Mouse (Mus musculus): ENCODE results near the gene Rnf224. TPM values are rescaled to one million over a fixed set of nuclear protein-coding genes. Genes with fewer than 3 reads are reported as not detected.

The Rnf224 gene
- polyA plus RNA-seq, 1 experiment = not detected

- Histone ChIP-seq H3K4me3 (replicated peaks) (peak overlapping the region; percentile 66), H3K36me3 (ENCODE audit: control insufficient read depth) (peaks cover 38% of the 10 kb centered on the region), H3K4me1 (ENCODE audit: control insufficient read depth) (peaks cover 60% of the 10 kb centered on the region), H3K9me3 (ENCODE audit: control insufficient read depth, low read length) (no peaks in the 10 kb centered on the region), H3K27me3 (ENCODE audit: control insufficient read depth) (no peaks in the 10 kb centered on the region)
- no peak for TF ChIP-seq TAL1 (IDR thresholded peaks at IDR 0.05; ENCODE audit: low read length)
- no peak for TF ChIP-seq GATA1 (IDR thresholded peaks at IDR 0.05; ENCODE audit: low read length)
Observed at GRCm38 (mm10) chr2:25224766-25225752, 11.5 kb downstream of the Rnf224 start.

GRCm38 (mm10) chr2:25224492-25224765 lies 12.2 kb downstream of the Rnf224 start, which contains the start of gene Tubb4b:
TSS of gene Tubb4b (minus strand) at chr2:25224702.
- TF ChIP-seq GATA1 (IDR thresholded peaks at IDR 0.05; ENCODE audit: low read length) (no peak), TAL1 (IDR thresholded peaks at IDR 0.05; ENCODE audit: low read length) (no peak)
- peaks cover 60% of the 10 kb centered on the region for H3K4me1 ChIP-seq (ENCODE audit: control insufficient read depth)

GRCm38 (mm10) chr2:25223681-25224491 lies 12.7 kb downstream of the Rnf224 start:
- H3K4me3 ChIP-seq (replicated peaks) = peak overlapping the region; percentile 66
- peaks cover 38% of the 10 kb centered on the region for H3K36me3 ChIP-seq (ENCODE audit: control insufficient read depth)
- no peaks in the 10 kb centered on the region for H3K9me3 ChIP-seq (ENCODE audit: control insufficient read depth, low read length)
- peaks cover 55% of the 10 kb centered on the region for H3K4me1 ChIP-seq (ENCODE audit: control insufficient read depth)
- H3K27me3 ChIP-seq (ENCODE audit: control insufficient read depth) = no peaks in the 10 kb centered on the region
- TF ChIP-seq TAL1 (IDR thresholded peaks at IDR 0.05; ENCODE audit: low read length) (peak; percentile 55; the same call in 2 of the 3 replicates), GATA1 (IDR thresholded peaks at IDR 0.05; ENCODE audit: low read length) (peak; percentile 64)

More at GRCm38 (mm10) chr2:25224492-25224765, 12.2 kb downstream of the Rnf224 start, which contains the start of gene Tubb4b:
- no peaks in the 10 kb centered on the region for H3K27me3 ChIP-seq (ENCODE audit: control insufficient read depth)
- peak within 1 kb of the TSS; percentile 66 for H3K4me3 ChIP-seq (replicated peaks)
- H3K9me3 ChIP-seq (ENCODE audit: control insufficient read depth, low read length) = no peaks in the 10 kb centered on the region
- peaks cover 38% of the 10 kb centered on the region for H3K36me3 ChIP-seq (ENCODE audit: control insufficient read depth)

DNA sequence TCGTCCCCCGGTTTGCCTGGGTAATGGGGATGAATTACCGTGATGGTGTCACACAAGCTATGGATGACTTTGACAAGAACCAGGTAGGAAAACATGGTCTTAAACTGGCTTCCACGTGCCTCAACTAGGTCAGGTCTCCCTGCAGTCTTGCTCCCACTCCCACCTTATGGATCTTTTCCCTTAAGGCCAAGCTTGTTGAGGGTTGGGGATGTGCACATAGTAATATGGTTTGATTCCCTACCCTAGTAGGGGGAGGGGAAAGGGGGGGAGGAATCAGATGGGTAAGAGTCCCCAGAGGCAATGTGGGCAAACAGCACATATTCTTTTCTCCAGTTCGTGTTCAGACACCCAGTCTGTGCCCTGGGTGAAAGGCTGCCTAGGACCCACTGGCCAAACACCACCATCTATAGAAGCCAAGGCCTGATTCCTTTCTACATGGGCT lies 15.2 kb downstream of the Rnf224 start:
- no peaks in the 10 kb centered on the region; the same call in 1 of the 2 replicates for H3K27me3 ChIP-seq (ENCODE audit: control insufficient read depth)
- H3K9me3 ChIP-seq (ENCODE audit: control insufficient read depth, low read length) = no peaks in the 10 kb centered on the region
- H3K4me1 ChIP-seq (ENCODE audit: control insufficient read depth) = peaks cover 36% of the 10 kb centered on the region
- H3K36me3 ChIP-seq (ENCODE audit: control insufficient read depth) = peaks cover 38% of the 10 kb centered on the region
- H3K4me3 ChIP-seq (replicated peaks) = peak overlapping the region; percentile 21
- TF ChIP-seq GATA1 (IDR thresholded peaks at IDR 0.05; ENCODE audit: low read length) (no peak), TAL1 (IDR thresholded peaks at IDR 0.05; ENCODE audit: low read length) (no peak)

DNA sequence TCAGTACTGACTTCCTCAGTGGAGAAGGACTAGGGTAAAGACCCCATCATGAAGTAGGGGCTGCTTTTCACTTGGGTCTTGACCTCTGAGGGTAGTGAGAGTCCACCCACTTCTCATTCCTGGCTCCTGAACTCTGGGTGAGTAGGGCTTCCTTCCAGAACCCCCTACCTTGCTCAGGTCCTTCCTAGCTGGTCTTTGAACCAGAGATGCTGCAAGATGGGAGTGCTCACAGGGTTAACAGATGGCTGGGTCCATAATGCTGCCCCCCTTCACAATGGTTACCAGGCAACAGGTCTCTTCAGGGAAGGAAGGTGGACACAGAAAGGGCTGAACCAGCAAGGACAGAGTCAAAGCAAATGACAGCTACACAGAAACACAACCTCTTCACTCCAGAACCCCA lies 18.1 kb downstream of the Rnf224 start, which contains the start of gene Fam166a:
TSS of gene Fam166a (plus strand) at position 301 of the 400 bp plus-strand sequence.
- TF ChIP-seq GATA1 (IDR thresholded peaks at IDR 0.05; ENCODE audit: low read length) (no peak), TAL1 (IDR thresholded peaks at IDR 0.05; ENCODE audit: low read length) (no peak)
- no peaks in the 10 kb centered on the region for H3K9me3 ChIP-seq (ENCODE audit: control insufficient read depth, low read length)
- H3K4me1 ChIP-seq (ENCODE audit: control insufficient read depth) = peaks cover 29% of the 10 kb centered on the region
- peaks cover 29% of the 10 kb centered on the region for H3K36me3 ChIP-seq (ENCODE audit: control insufficient read depth)
- peaks cover 1% of the 10 kb centered on the region for H3K27me3 ChIP-seq (ENCODE audit: control insufficient read depth)
- no peak within 1 kb of the TSS for H3K4me3 ChIP-seq (replicated peaks)

GRCm38 (mm10) chr2:25217666-25218065 lies 18.9 kb downstream of the Rnf224 start:
- H3K4me3 ChIP-seq (replicated peaks) = no peak overlapping the region
- H3K27me3 ChIP-seq (ENCODE audit: control insufficient read depth) = peaks cover 5% of the 10 kb centered on the region
- no peaks in the 10 kb centered on the region for H3K9me3 ChIP-seq (ENCODE audit: control insufficient read depth, low read length)
- H3K36me3 ChIP-seq (ENCODE audit: control insufficient read depth) = peaks cover 22% of the 10 kb centered on the region
- no peak for TF ChIP-seq TAL1 (IDR thresholded peaks at IDR 0.05; ENCODE audit: low read length)
- no peak for TF ChIP-seq GATA1 (IDR thresholded peaks at IDR 0.05; ENCODE audit: low read length)
- H3K4me1 ChIP-seq (ENCODE audit: control insufficient read depth) = peaks cover 23% of the 10 kb centered on the region

DNA sequence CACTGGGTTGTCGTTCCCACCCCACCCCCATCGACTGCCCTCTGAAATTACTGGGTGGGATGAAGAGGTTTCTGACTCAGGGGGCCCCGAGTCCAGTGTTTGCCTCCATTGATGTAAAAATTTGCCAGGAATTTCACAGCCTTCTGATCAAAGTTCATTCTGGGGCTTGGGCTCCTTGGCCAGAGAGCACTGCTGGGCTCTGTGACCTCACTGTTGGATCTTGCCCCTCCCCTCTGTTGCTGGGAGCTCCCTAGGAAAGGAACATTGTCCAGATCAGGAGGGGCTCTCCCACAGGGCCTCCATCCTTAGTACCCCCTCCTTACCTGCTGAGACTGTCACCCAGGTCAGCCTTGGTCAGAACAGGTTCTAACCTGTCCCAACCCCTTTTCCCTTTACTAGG lies 22.1 kb downstream of the Rnf224 start, which contains the start of gene Stpg3:
TSS of gene Stpg3 (minus strand) at position 194 of the 400 bp plus-strand sequence.
- Histone ChIP-seq H3K36me3 (ENCODE audit: control insufficient read depth) (peaks cover 8% of the 10 kb centered on the region), H3K9me3 (ENCODE audit: control insufficient read depth, low read length) (no peaks in the 10 kb centered on the region), H3K4me3 (replicated peaks) (no peak within 1 kb of the TSS), H3K4me1 (ENCODE audit: control insufficient read depth) (peaks cover 29% of the 10 kb centered on the region), H3K27me3 (ENCODE audit: control insufficient read depth) (peaks cover 5% of the 10 kb centered on the region)
- TF ChIP-seq GATA1 (IDR thresholded peaks at IDR 0.05; ENCODE audit: low read length) (no peak), TAL1 (IDR thresholded peaks at IDR 0.05; ENCODE audit: low read length) (no peak)

GRCm38 (mm10) chr2:25213266-25213865 lies 23.2 kb downstream of the Rnf224 start:
- H3K27me3 ChIP-seq (ENCODE audit: control insufficient read depth) = peaks cover 5% of the 10 kb centered on the region
- TF ChIP-seq GATA1 (IDR thresholded peaks at IDR 0.05; ENCODE audit: low read length) = no peak
- TF ChIP-seq TAL1 (IDR thresholded peaks at IDR 0.05; ENCODE audit: low read length) = no peak
- H3K9me3 ChIP-seq (ENCODE audit: control insufficient read depth, low read length) = no peaks in the 10 kb centered on the region
- H3K4me3 ChIP-seq (replicated peaks) = no peak overlapping the region
- H3K36me3 ChIP-seq (ENCODE audit: control insufficient read depth) = peaks cover 15% of the 10 kb centered on the region
- H3K4me1 ChIP-seq (ENCODE audit: control insufficient read depth) = peaks cover 31% of the 10 kb centered on the region

Measured in erythroblast, embryonic 14.5 days (primary cell).